Mouse (Mus musculus): ENCODE results near the gene Usp9y.

The Usp9y gene

DNA sequence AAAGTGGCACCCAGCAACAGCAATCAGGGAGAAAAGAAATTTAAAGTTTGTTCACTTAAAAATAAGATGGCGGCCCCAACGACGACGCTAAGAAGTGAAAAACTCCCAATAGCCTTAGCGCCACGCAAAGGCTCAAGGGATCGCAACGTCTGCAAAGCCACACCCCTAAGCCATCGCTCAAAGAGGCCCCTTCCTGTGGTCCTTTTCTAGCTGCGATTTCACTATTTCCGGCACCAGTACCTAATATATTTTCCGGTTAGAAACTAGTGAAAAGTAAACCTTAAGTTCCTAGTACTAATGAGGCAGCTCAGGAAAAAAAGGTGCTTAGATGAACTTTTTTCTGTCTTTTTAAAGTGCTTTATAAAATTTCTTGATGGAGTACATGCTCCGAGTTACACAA, at the start of gene Usp9y:
TSS of gene Usp9y (minus strand) at position 101 of the 400 bp plus-strand sequence.
- DNase-seq = no peak

GRCm38 (mm10) chrY:1293708-1294107, 165.9 kb downstream of the Usp9y start:
- no peak for DNase-seq

- peak; percentile 86 for DNase-seq
Measured at GRCm38 (mm10) chrY:1286171-1286795, 173.3 kb downstream of the Usp9y start, which contains the start of gene Ddx3y. TSS of gene Ddx3y (minus strand) at chrY:1286629.

DNA sequence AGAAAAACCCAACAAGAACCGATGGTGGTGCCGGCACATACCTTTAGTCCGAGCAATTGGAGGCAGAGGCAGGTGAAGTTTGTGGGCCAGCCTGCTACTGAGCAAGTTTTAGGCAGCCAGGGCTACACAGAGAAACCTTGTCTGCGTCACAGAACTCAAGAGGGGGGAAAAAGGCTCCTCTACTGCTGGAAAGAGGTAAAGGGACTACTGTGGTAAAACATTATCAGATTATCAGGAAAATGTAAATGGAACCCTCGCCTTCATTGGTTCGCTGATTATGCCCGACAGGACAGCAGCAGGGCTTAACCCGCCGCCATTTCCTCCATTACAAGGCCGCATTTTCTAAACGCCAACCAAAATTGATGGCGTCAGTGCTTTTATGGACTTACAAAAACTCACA, 173.8 kb downstream of the Usp9y start:
- DNase-seq = peak; percentile 44

Data from kidney, postnatal 14 days (tissue).